Comparison of ENCODE assay signal across 24 mouse cellular contexts in the genomic region with DNA sequence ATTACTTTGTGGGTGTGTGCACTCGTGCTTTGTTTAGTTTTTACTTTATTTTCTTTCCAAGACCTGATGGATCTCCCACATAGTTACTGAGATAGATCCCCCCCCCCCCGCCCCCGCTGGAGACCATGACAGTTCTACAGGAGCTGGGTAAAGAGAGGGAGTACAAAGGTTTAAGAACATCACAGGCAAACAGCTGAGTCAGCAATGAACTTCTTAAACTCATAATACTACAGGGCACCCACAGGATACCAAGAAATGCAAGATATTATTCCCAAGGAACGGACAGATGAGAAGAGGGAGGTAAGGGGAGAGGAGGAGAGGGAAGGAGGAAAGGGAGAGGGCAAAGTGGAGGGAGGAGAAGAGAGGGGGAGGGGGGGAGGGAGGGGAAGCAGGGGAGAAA. TPM values are rescaled to one million over a fixed set of nuclear protein-coding genes. Genes with fewer than 3 reads are reported as not detected.
DNase-seq lines count a peak whose midpoint lies in the region; TF ChIP-seq lines count a peak whose summit lies in the region.
"Had no signal": no experiment of that assay in that cellular context is flagged by ENCODE, and none has a peak within 500 bp of the region (broad histone marks: within the 10 kb centered on the region; RNA-seq: fewer than 3 reads in every experiment).

No protein-coding gene starts in this region.

- intact Hi-C loops in left cerebral cortex, postnatal 36 days (cut with DNase I) = no loop called here

- no peak for TF ChIP-seq EP300 in CH12.LX (IDR thresholded peaks at IDR 0.05; ENCODE audit: low read length)

- DNase-seq in CH12.LX (ENCODE audit: extremely low read depth) (no peak), ES-E14 (ENCODE audit: low read depth, low spot score) (no peak), MN1 (ENCODE audit: low spot score) (no peak)
- peak; percentile 4 for DNase-seq in limb, embryonic 10.5 days (ENCODE audit: low spot score)
- no peak for DNase-seq in left cerebral cortex, postnatal 36 days (ENCODE audit: low spot score in 2 of 2)
- no peak for DNase-seq in right cerebral cortex, postnatal 25 days
- DNase-seq: adrenal gland, adult 2 months; adrenal gland, adult 8-10 months; adrenal gland, postnatal 10 days; adrenal gland, postnatal 14 days; adrenal gland, postnatal 25 days; adrenal gland, postnatal 36 days; B cell, adult 2 months; cerebellum, adult 11 months; cerebellum, adult 11-12 months; cerebellum, adult 18-20 months; cerebellum, adult 2 months; cerebellum, adult 8-10 months; cerebellum, adult 9-10 months had no signal

- TF ChIP-seq POLR2A in CH12.LX (IDR thresholded peaks at IDR 0.05; ENCODE audit: low read depth, low read length) = no peak

- H3K9me3 ChIP-seq in CH12.LX (replicated peaks; ENCODE audit: low read length) = no peaks in the 10 kb centered on the region
- H3K9me3 ChIP-seq in ES-E14 (ENCODE audit: control insufficient read depth, insufficient read depth, low read depth, low read length) = no peaks in the 10 kb centered on the region
- H3K9me3 ChIP-seq in limb, embryonic 10.5 days (replicated peaks) = no peaks in the 10 kb centered on the region
- H3K9me3 ChIP-seq: G1E had no signal

- TF ChIP-seq CTCF in CH12.LX (conservative IDR thresholded peaks at IDR 0.05 in 1 of 2, IDR thresholded peaks at IDR 0.05 in 1 of 2; ENCODE audit: low read depth in 2 of 2, low read length in 2 of 2) = no peak

- in situ Hi-C loops in CH12.LX (cut with MboI; ENCODE audit: low pct_ligation_motif_present, low pct_unique_long_range_greater_than_20kb, low sequenced_read_pairs) = no loop called here
- in situ Hi-C loops in ES-E14 (cut with MboI; ENCODE audit: low sequenced_read_pairs in 2 of 2, unreplicated experiment in 2 of 2) = no loop called here

- no peaks in the 10 kb centered on the region for H3K27me3 ChIP-seq in CH12.LX (replicated peaks)
- H3K27me3 ChIP-seq in limb, embryonic 10.5 days (ENCODE audit: low read depth, poor library complexity, severe bottlenecking) = peaks cover 17% of the 10 kb centered on the region
- H3K27me3 ChIP-seq: Patski had no signal

- H3K4me1 ChIP-seq in CH12.LX (ENCODE audit: control insufficient read depth in 1 of 2, insufficient read depth in 2 of 2) (no peaks in the 10 kb centered on the region), ES-E14 (ENCODE audit: control insufficient read depth in 2 of 2, insufficient read depth in 2 of 2, low read length in 2 of 2, poor library complexity in 1 of 2) (no peaks in the 10 kb centered on the region)
- peaks cover 13% of the 10 kb centered on the region for H3K4me1 ChIP-seq in limb, embryonic 10.5 days

- H3K4me3 ChIP-seq in CH12.LX (replicated peaks in 1 of 3; ENCODE audit: low read depth in 2 of 3, low read length in 2 of 3, poor library complexity in 1 of 3) (no peak overlapping the region), ES-E14 (ENCODE audit: insufficient read depth in 1 of 2, low read depth in 1 of 2, low read length in 2 of 2, poor library complexity in 1 of 2, severe bottlenecking in 1 of 2) (no peak overlapping the region)
- H3K4me3 ChIP-seq in limb, embryonic 10.5 days = no peak overlapping the region

- H3K9ac ChIP-seq in CH12.LX (ENCODE audit: insufficient read depth, low read depth) (no peak overlapping the region), ES-E14 (ENCODE audit: insufficient read depth, low read depth, low read length, poor library complexity, severe bottlenecking) (no peak overlapping the region)

- no peak overlapping the region for H3K4me2 ChIP-seq in CH12.LX (ENCODE audit: insufficient read depth, low read depth, poor library complexity, severe bottlenecking)

- dilution Hi-C loops in CH12.LX (cut with MboI; ENCODE audit: extremely low pct_ligation_motif_present, extremely low pct_unique_long_range_greater_than_20kb, low sequenced_read_pairs) = no loop called here

- WGBS in limb, embryonic 10.5 days = 82% methylated on average over 4 of the region's 4 CpGs

- no peak for TF ChIP-seq RAD21 in CH12.LX (IDR thresholded peaks at IDR 0.05; ENCODE audit: low read depth, low read length)

- no peaks in the 10 kb centered on the region for H3K79me2 ChIP-seq in CH12.LX (replicated peaks; ENCODE audit: control insufficient read depth, extremely low read depth, insufficient read depth, poor library complexity, severe bottlenecking)

- no peak overlapping the region for H3K27ac ChIP-seq in CH12.LX (ENCODE audit: insufficient read depth, low read depth)
- H3K27ac ChIP-seq in ES-E14 (ENCODE audit: insufficient read depth, low read depth, low read length, poor library complexity, severe bottlenecking) = no peak overlapping the region
- H3K27ac ChIP-seq in limb, embryonic 10.5 days = no peak overlapping the region

- no peaks in the 10 kb centered on the region for H3K36me3 ChIP-seq in CH12.LX (replicated peaks in 1 of 2; ENCODE audit: control insufficient read depth in 1 of 2, insufficient read depth in 1 of 2, low read length in 1 of 2)
- H3K36me3 ChIP-seq in ES-E14 (ENCODE audit: control insufficient read depth, insufficient read depth, low read length, poor library complexity, severe bottlenecking) = no peaks in the 10 kb centered on the region
- no peaks in the 10 kb centered on the region for H3K36me3 ChIP-seq in limb, embryonic 10.5 days
- H3K36me3 ChIP-seq: G1E had no signal

TF ChIP-seq in CH12.LX, 34 proteins besides CTCF, POLR2A, EP300 and RAD21:
- TF ChIP-seq ZKSCAN1 (IDR thresholded peaks at IDR 0.05; ENCODE audit: borderline replicate concordance, low read depth, low read length) = no peak
- peak; percentile 73 for TF ChIP-seq MAFK (IDR thresholded peaks at IDR 0.05; ENCODE audit: insufficient replicate concordance, low read length)
- no peak for TF ChIP-seq TBP (conservative IDR thresholded peaks at IDR 0.05; ENCODE audit: low read depth, low read length)

TF ChIP-seq in ES-E14, 5 proteins besides CTCF, POLR2A, EP300 and RAD21:
- no peak for TF ChIP-seq ZNF384 (IDR thresholded peaks at IDR 0.05; ENCODE audit: low read depth, low read length)
- peak; percentile 67 for TF ChIP-seq MAFK (IDR thresholded peaks at IDR 0.05; ENCODE audit: insufficient read depth, low read depth, low read length)

RNA-seq across cellular contexts. Expression of a gene that starts 4.8 kb away (rescaled TPM):
- total RNA-seq in CH12.LX (2012; rRNA removed) = 0.08 and 0.17 TPM in 2 replicates
- 0.04 and 0.07 TPM in 2 replicates for total RNA-seq in CH12.LX (2014; rRNA removed)
- polyA plus RNA-seq in CH12.LX (2012; ENCODE audit: insufficient read length, low read depth) = 0.04 and 0.09 TPM in 2 replicates
- total RNA-seq in ES-E14 (2012; rRNA removed) = 6.8 and 9.6 TPM in 2 replicates
- 4.5 and 5.6 TPM in 2 replicates for polyA plus RNA-seq in limb, embryonic 10.5 days (2016; fragmentation: Nextera tagmentation; extraction: Ambion mirVana)
- 1 to 10 TPM; 3.7 to 6.7 TPM for total RNA-seq in left cerebral cortex, postnatal 36 days (2021)
- total RNA-seq: MEL had no signal
- polyA plus RNA-seq: activated CD4-positive, CD25-positive, alpha-beta regulatory T cell, adult 4 months; CD4-positive, CD25-positive, alpha-beta regulatory T cell, adult 4 months; G1E had no signal

RNA-seq across cellular contexts. Expression of a gene that starts 7.7 kb away (rescaled TPM):
- total RNA-seq in CH12.LX (2012; rRNA removed) = not detected in 2 replicates
- total RNA-seq in CH12.LX (2014; rRNA removed) = not detected in 2 replicates
- not detected in 2 replicates for polyA plus RNA-seq in CH12.LX (2012; ENCODE audit: insufficient read length, low read depth)
- 0.32 TPM in 1 of 2 replicates, not detected in the other for total RNA-seq in ES-E14 (2012; rRNA removed)
- polyA plus RNA-seq in limb, embryonic 10.5 days (2016; fragmentation: Nextera tagmentation; extraction: Ambion mirVana) = 0.14 and 0.16 TPM in 2 replicates
- under 1 TPM; 0.14 to 0.17 TPM for total RNA-seq in left cerebral cortex, postnatal 36 days (2021)
- total RNA-seq: adrenal gland, adult 2 months; adrenal gland, postnatal 25 days; adrenal gland, postnatal 36 days; G1E; MEL had no signal
- polyA plus RNA-seq: activated CD4-positive, CD25-positive, alpha-beta regulatory T cell, adult 4 months; adrenal gland, adult 2 months; CD4-positive, CD25-positive, alpha-beta regulatory T cell, adult 4 months; G1E had no signal
